Mouse (Mus musculus) hindbrain, embryonic 11.5 days (tissue): ENCODE measurements around the gene Nf1. TPM values are rescaled to one million over a fixed set of nuclear protein-coding genes. Genes with fewer than 3 reads are reported as not detected.

Experiments
- ATAC-seq: fragments of 200-750 bp; cut with Nextera tagmentation; 2 replicates; pipeline ENCODE4 v1.8.0; 2017; ENCODE audit warnings: mild to moderate bottlenecking, moderate TSS enrichment, moderate library complexity; ENCODE audit not compliant: low FRiP score
- DNase-seq: peaks from one replicate; pipeline ENCODE4 v3.0.0-alpha.2; 2015; ENCODE audit warnings: low spot score
- H3K27ac ChIP-seq: fragments of 300-500 bp; sonication (generic); 2 replicates; pipeline ENCODE4 v1.5.1; 2014; ENCODE audit warnings: mild to moderate bottlenecking, low read depth, low read length
- H3K27me3 ChIP-seq: fragments of 300-500 bp; sonication (generic); 2 replicates; pipeline ENCODE4 v1.6.1; 2014; ENCODE audit warnings: mild to moderate bottlenecking, low read length, moderate library complexity, mixed read lengths; ENCODE audit not compliant: control insufficient read depth, insufficient read depth
- H3K36me3 ChIP-seq: fragments of 300-500 bp; sonication (generic); 2 replicates; pipeline ENCODE4 v1.6.1; 2014; ENCODE audit warnings: mild to moderate bottlenecking, low read length, moderate library complexity, mixed read lengths; ENCODE audit not compliant: control insufficient read depth, insufficient read depth
- H3K4me1 ChIP-seq: fragments of 300-500 bp; sonication (generic); replicated peaks from 2 replicates; pipeline ENCODE4 v1.6.1; 2014; ENCODE audit warnings: low read length, mixed read lengths; ENCODE audit not compliant: control insufficient read depth, insufficient read depth
- H3K4me2 ChIP-seq: fragments of 300-500 bp; sonication (generic); replicated peaks from 2 replicates; pipeline ENCODE4 v1.6.1; 2014; ENCODE audit warnings: mild to moderate bottlenecking, low read depth, low read length
- H3K4me3 ChIP-seq: fragments of 300-500 bp; sonication (generic); 2 replicates; pipeline ENCODE4 v1.5.1; 2014; ENCODE audit warnings: low read depth, low read length
- H3K9ac ChIP-seq: fragments of 300-500 bp; sonication (generic); 2 replicates; pipeline ENCODE4 v1.6.1; 2014; ENCODE audit warnings: low read depth, low read length
- H3K9me3 ChIP-seq: fragments of 300-500 bp; sonication (generic); 2 replicates; pipeline ENCODE4 v1.6.1; 2016; ENCODE audit warnings: low read length; ENCODE audit not compliant: control insufficient read depth
- WGBS: fragments of 180-500 bp; shearing (Covaris S2); extraction: QIAGEN DNeasy Blood & Tissue Kit; methylation state at CpG from one replicate; pipeline ENCODE4 v1.1.7; 2014; 5-methylcytosine and 5-hydroxymethylcytosine counted together
- polyA plus RNA-seq: library from polyadenylated mRNA; unstranded; fragments of >200 nt; fragmentation: Nextera tagmentation; extraction: Ambion mirVana; gene quantifications from 2 replicates; pipeline ENCODE4 v1.2.1, GENCODE M21; 2014

The Nf1 gene
- polyA plus RNA-seq, 1 experiment from 2014 or later: 14.9 TPM

GRCm38 (mm10) chr11:79522944-79523343 lies 183.5 kb downstream of the Nf1 start:
- Histone ChIP-seq H3K4me1 (no peaks in the 10 kb centered on the region), H3K4me3 (no peak overlapping the region), H3K9me3 (no peaks in the 10 kb centered on the region), H3K4me2 (no peak overlapping the region), H3K36me3 (no peaks in the 10 kb centered on the region), H3K27me3 (no peaks in the 10 kb centered on the region), H3K27ac (no peak overlapping the region), H3K9ac (no peak overlapping the region)
- ATAC-seq (no peak), DNase-seq (no peak)
- WGBS: 90% methylated on average over 1 of the region's 1 CpGs

- Histone ChIP-seq H3K4me2 (no peak within 1 kb of the TSS), H3K27me3 (no peaks in the 10 kb centered on the region), H3K4me3 (no peak within 1 kb of the TSS), H3K9ac (no peak within 1 kb of the TSS), H3K4me1 (no peaks in the 10 kb centered on the region), H3K9me3 (no peaks in the 10 kb centered on the region), H3K36me3 (no peaks in the 10 kb centered on the region), H3K27ac (no peak within 1 kb of the TSS)
- WGBS: 89% methylated on average over 10 of the region's 10 CpGs
- no peak for DNase-seq
- ATAC-seq: no peak
Observed at GRCm38 (mm10) chr11:79523560-79524309, 184.2 kb downstream of the Nf1 start, which contains the start of gene Evi2b. Evi2b (minus strand) TSS chr11:79523762.

GRCm38 (mm10) chr11:79524310-79524575 lies 184.8 kb downstream of the Nf1 start:
- no peak overlapping the region for H3K9ac ChIP-seq
- H3K36me3 ChIP-seq: no peaks in the 10 kb centered on the region
- H3K27me3 ChIP-seq: no peaks in the 10 kb centered on the region
- no peak overlapping the region for H3K27ac ChIP-seq
- no peaks in the 10 kb centered on the region for H3K4me1 ChIP-seq
- no peak for ATAC-seq
- H3K4me3 ChIP-seq: no peak overlapping the region
- no peaks in the 10 kb centered on the region for H3K9me3 ChIP-seq
- WGBS: 72% methylated on average over 1 of the region's 1 CpGs
- no peak for DNase-seq
- H3K4me2 ChIP-seq: no peak overlapping the region

GRCm38 (mm10) chr11:79526549-79526948 lies 187.1 kb downstream of the Nf1 start:
- Histone ChIP-seq H3K4me1 (no peaks in the 10 kb centered on the region), H3K36me3 (no peaks in the 10 kb centered on the region), H3K27me3 (no peaks in the 10 kb centered on the region), H3K4me2 (no peak overlapping the region), H3K27ac (no peak overlapping the region), H3K9me3 (no peaks in the 10 kb centered on the region), H3K4me3 (no peak overlapping the region), H3K9ac (no peak overlapping the region)
- WGBS: 97% methylated on average over 3 of the region's 3 CpGs
- DNase-seq (no peak), ATAC-seq (no peak)

GRCm38 (mm10) chr11:79527015-79527738 lies 187.7 kb downstream of the Nf1 start:
- H3K27me3 ChIP-seq: no peaks in the 10 kb centered on the region
- no peaks in the 10 kb centered on the region for H3K9me3 ChIP-seq
- H3K36me3 ChIP-seq: no peaks in the 10 kb centered on the region
- H3K27ac ChIP-seq: no peak overlapping the region
- no peak for ATAC-seq
- WGBS: 86% methylated on average over 15 of the region's 15 CpGs
- H3K4me2 ChIP-seq: no peak overlapping the region
- H3K9ac ChIP-seq: no peak overlapping the region
- no peak overlapping the region for H3K4me3 ChIP-seq
- no peak for DNase-seq
- no peaks in the 10 kb centered on the region for H3K4me1 ChIP-seq

- no peaks in the 10 kb centered on the region for H3K36me3 ChIP-seq
- no peak overlapping the region for H3K27ac ChIP-seq
Observed at GRCm38 (mm10) chr11:79527739-79528384, 188.4 kb downstream of the Nf1 start.

GRCm38 (mm10) chr11:79528601-79529000 lies 189.1 kb downstream of the Nf1 start:
- 93% methylated on average over 3 of the region's 3 CpGs for WGBS
- H3K27me3 ChIP-seq: no peaks in the 10 kb centered on the region
- H3K4me2 ChIP-seq: no peak overlapping the region
- H3K9me3 ChIP-seq: no peaks in the 10 kb centered on the region
- ATAC-seq (no peak), DNase-seq (no peak)
- H3K9ac ChIP-seq: no peak overlapping the region
- no peaks in the 10 kb centered on the region for H3K36me3 ChIP-seq
- no peak overlapping the region for H3K4me3 ChIP-seq
- no peaks in the 10 kb centered on the region for H3K4me1 ChIP-seq
- no peak overlapping the region for H3K27ac ChIP-seq

More at GRCm38 (mm10) chr11:79527739-79528384, 188.4 kb downstream of the Nf1 start:
- DNase-seq (no peak), ATAC-seq (no peak)
- 93% methylated on average over 5 of the region's 5 CpGs for WGBS
- Histone ChIP-seq H3K9ac (no peak overlapping the region), H3K4me1 (no peaks in the 10 kb centered on the region), H3K27me3 (no peaks in the 10 kb centered on the region), H3K4me3 (no peak overlapping the region), H3K9me3 (no peaks in the 10 kb centered on the region), H3K4me2 (no peak overlapping the region)

GRCm38 (mm10) chr11:79529226-79529625 lies 189.7 kb downstream of the Nf1 start:
- no peaks in the 10 kb centered on the region for H3K9me3 ChIP-seq
- no peaks in the 10 kb centered on the region for H3K27me3 ChIP-seq
- no peak overlapping the region for H3K9ac ChIP-seq
- DNase-seq (no peak), ATAC-seq (no peak)
- no peaks in the 10 kb centered on the region for H3K36me3 ChIP-seq
- no peak overlapping the region for H3K4me2 ChIP-seq
- H3K27ac ChIP-seq: no peak overlapping the region
- H3K4me3 ChIP-seq: no peak overlapping the region
- WGBS: 97% methylated on average over 6 of the region's 6 CpGs
- H3K4me1 ChIP-seq: no peaks in the 10 kb centered on the region
